Mouse (Mus musculus): Measurements from ENCODE around the gene Mrpl33. TPM values are rescaled to one million over a fixed set of nuclear protein-coding genes. Genes with fewer than 3 reads are reported as not detected.
"Not testable (repeated sequence)": the region's sequence is repeated elsewhere in the genome, so short reads cannot be mapped to it uniquely, and the experiment has no call there.

Gene Mrpl33
- total RNA-seq, 2 experiments from 2014 or later, result 113 to 114 TPM

- intact Hi-C loops (cut with DNase I); DNase-seq (ENCODE audit: low spot score in 2 of 2): not testable (repeated sequence)
Observed at GRCm38 (mm10) chr5:31588672-31589071, 8.1 kb upstream of the Mrpl33 start.

GRCm38 (mm10) chr5:31589711-31590319 lies 6.9 kb upstream of the Mrpl33 start:
- intact Hi-C loops (cut with DNase I), result loop anchor here (10.0 kb wide), 1 partner anchor 545 kb away; the partner anchor contains the start of gene Fosl2
- peak; percentile 31 to 59 for DNase-seq (ENCODE audit: low spot score in 2 of 2)

GRCm38 (mm10) chr5:31591122-31591521 lies 5.6 kb upstream of the Mrpl33 start:
- peak in 1 of 2 experiments; percentile 66 for DNase-seq (ENCODE audit: low spot score in 2 of 2)
- intact Hi-C loops (cut with DNase I), result loop anchor here (10.0 kb wide), 1 partner anchor 544 kb away; the partner anchor contains the start of gene Fosl2

GRCm38 (mm10) chr5:31595868-31596267 lies 867 bp upstream of the Mrpl33 start:
- no peak for DNase-seq (ENCODE audit: low spot score in 2 of 2)
- intact Hi-C loops (cut with DNase I), result loop anchor here (5.0 to 10.0 kb wide), 2 partner anchors 101 to 539 kb away; partner anchors contain the start of genes Babam2, Fosl2 and Rbks

GRCm38 (mm10) chr5:31597430-31597944 lies 752 bp downstream of the Mrpl33 start:
- intact Hi-C loops (cut with DNase I), result loop anchor here (5.0 to 10.0 kb wide), 2 partner anchors 100 to 537 kb away; partner anchors contain the start of genes Babam2, Fosl2 and Rbks
- DNase-seq (ENCODE audit: low spot score in 2 of 2), result no peak

GRCm38 (mm10) chr5:31598121-31598520 lies 1.4 kb downstream of the Mrpl33 start:
- no peak for DNase-seq (ENCODE audit: low spot score in 2 of 2)
- intact Hi-C loops (cut with DNase I), result loop anchor here (5.0 to 10.0 kb wide), 2 partner anchors 99 to 537 kb away; partner anchors contain the start of genes Babam2, Fosl2 and Rbks

- DNase-seq (ENCODE audit: low spot score in 2 of 2), result peak in 1 of 2 experiments; percentile 34
- intact Hi-C loops (cut with DNase I), result loop anchor here (5.0 to 10.0 kb wide), 2 partner anchors 99 to 536 kb away; partner anchors contain the start of genes Babam2, Fosl2 and Rbks
Observed at GRCm38 (mm10) chr5:31598579-31598978, 1.8 kb downstream of the Mrpl33 start.

- intact Hi-C loops (cut with DNase I), result loop anchor here (5.0 to 10.0 kb wide), 2 partner anchors 98 to 536 kb away; partner anchors contain the start of genes Babam2, Fosl2 and Rbks
- no peak for DNase-seq (ENCODE audit: low spot score in 2 of 2)
Observed at GRCm38 (mm10) chr5:31599161-31599560, 2.4 kb downstream of the Mrpl33 start.

GRCm38 (mm10) chr5:31601162-31601722 lies 4.5 kb downstream of the Mrpl33 start:
- intact Hi-C loops (cut with DNase I), result no loop called here
- no peak for DNase-seq (ENCODE audit: low spot score in 2 of 2)

GRCm38 (mm10) chr5:31602377-31602776 lies 5.6 kb downstream of the Mrpl33 start:
- peak; percentile 43 to 62 for DNase-seq (ENCODE audit: low spot score in 2 of 2)
- intact Hi-C loops (cut with DNase I), result no loop called here

- intact Hi-C loops (cut with DNase I), result no loop called here
- no peak for DNase-seq (ENCODE audit: low spot score in 2 of 2)
Observed at GRCm38 (mm10) chr5:31603766-31604165, 7.0 kb downstream of the Mrpl33 start.

GRCm38 (mm10) chr5:31606151-31606550 lies 9.4 kb downstream of the Mrpl33 start:
- intact Hi-C loops (cut with DNase I), result no loop called here
- DNase-seq (ENCODE audit: low spot score in 2 of 2), result no peak

GRCm38 (mm10) chr5:31610376-31611086 lies 13.8 kb downstream of the Mrpl33 start:
- no peak for DNase-seq (ENCODE audit: low spot score in 2 of 2)
- intact Hi-C loops (cut with DNase I), result no loop called here

GRCm38 (mm10) chr5:31611186-31611585 lies 14.5 kb downstream of the Mrpl33 start:
- intact Hi-C loops (cut with DNase I), result no loop called here
- DNase-seq (ENCODE audit: low spot score in 2 of 2), result no peak

GRCm38 (mm10) chr5:31613852-31614286 lies 17.1 kb downstream of the Mrpl33 start:
- peak; percentile 72 to 75 for DNase-seq (ENCODE audit: low spot score in 2 of 2)
- intact Hi-C loops (cut with DNase I), result no loop called here

GRCm38 (mm10) chr5:31614339-31615025 lies 17.7 kb downstream of the Mrpl33 start:
- intact Hi-C loops (cut with DNase I), result no loop called here
- DNase-seq (ENCODE audit: low spot score in 2 of 2), result no peak

GRCm38 (mm10) chr5:31620326-31620725 lies 23.6 kb downstream of the Mrpl33 start:
- intact Hi-C loops (cut with DNase I), result no loop called here
- no peak for DNase-seq (ENCODE audit: low spot score in 2 of 2)

- no peak for DNase-seq (ENCODE audit: low spot score in 2 of 2)
- intact Hi-C loops (cut with DNase I), result no loop called here
Observed at GRCm38 (mm10) chr5:31627117-31627516, 30.4 kb downstream of the Mrpl33 start.
